Mouse (Mus musculus) ES-Bruce4 (cell line): ENCODE measurements at regions not wholly inside any gene's neighbourhood (a gene's known extent, or its start where the extent isn't known, plus 50 kb on each side); places are given as distances from the start of the nearest gene placed in this dataset.

ENCODE experiments used
- H3K27ac ChIP-seq: 2 replicates; pipeline ENCODE4 v1.5.1; 2012; ENCODE audit warnings: low read length, inconsistent platforms; ENCODE audit not compliant: insufficient read depth
- H3K27me3 ChIP-seq: 2 replicates; pipeline ENCODE4 v1.6.1; 2012; ENCODE audit warnings: mild to moderate bottlenecking, low read length, inconsistent platforms; ENCODE audit not compliant: control insufficient read depth, poor library complexity, insufficient read depth, severe bottlenecking
- H3K36me3 ChIP-seq: 2 replicates; pipeline ENCODE4 v1.6.1; 2012; ENCODE audit warnings: inconsistent platforms, mild to moderate bottlenecking, low read length, moderate library complexity; ENCODE audit not compliant: control insufficient read depth, poor library complexity, insufficient read depth, severe bottlenecking
- H3K4me1 ChIP-seq: one replicate; pipeline ENCODE4 v1.8.1; 2011; ENCODE audit warnings: low read length; ENCODE audit not compliant: control insufficient read depth, insufficient read depth
- H3K4me3 ChIP-seq: 2 replicates; pipeline ENCODE4 v1.5.1; 2011; ENCODE audit warnings: low read depth, mild to moderate bottlenecking, low read length
- H3K9ac ChIP-seq: 2 replicates; pipeline ENCODE4 v1.6.1; 2012; ENCODE audit warnings: low read depth, mild to moderate bottlenecking, inconsistent platforms; ENCODE audit not compliant: poor library complexity, severe bottlenecking
- H3K9me3 ChIP-seq: replicated peaks from 2 replicates; pipeline ENCODE4 v1.6.1; 2012; ENCODE audit warnings: mild to moderate bottlenecking, low read length, inconsistent platforms; ENCODE audit not compliant: control insufficient read depth, poor library complexity, insufficient read depth, severe bottlenecking
- CTCF ChIP-seq: IDR thresholded peaks from one replicate; pipeline ENCODE4 v1.8.1; 2011; ENCODE audit warnings: low read depth, low read length
- EP300 ChIP-seq: IDR thresholded peaks from 2 replicates; pipeline ENCODE4 v1.6.1; 2011; ENCODE audit warnings: low read depth, low read length; ENCODE audit not compliant: insufficient read depth
- POLR2A ChIP-seq: IDR thresholded peaks from one replicate; pipeline ENCODE4 v1.8.1; 2011; ENCODE audit warnings: low read length; ENCODE audit not compliant: insufficient read depth

DNA sequence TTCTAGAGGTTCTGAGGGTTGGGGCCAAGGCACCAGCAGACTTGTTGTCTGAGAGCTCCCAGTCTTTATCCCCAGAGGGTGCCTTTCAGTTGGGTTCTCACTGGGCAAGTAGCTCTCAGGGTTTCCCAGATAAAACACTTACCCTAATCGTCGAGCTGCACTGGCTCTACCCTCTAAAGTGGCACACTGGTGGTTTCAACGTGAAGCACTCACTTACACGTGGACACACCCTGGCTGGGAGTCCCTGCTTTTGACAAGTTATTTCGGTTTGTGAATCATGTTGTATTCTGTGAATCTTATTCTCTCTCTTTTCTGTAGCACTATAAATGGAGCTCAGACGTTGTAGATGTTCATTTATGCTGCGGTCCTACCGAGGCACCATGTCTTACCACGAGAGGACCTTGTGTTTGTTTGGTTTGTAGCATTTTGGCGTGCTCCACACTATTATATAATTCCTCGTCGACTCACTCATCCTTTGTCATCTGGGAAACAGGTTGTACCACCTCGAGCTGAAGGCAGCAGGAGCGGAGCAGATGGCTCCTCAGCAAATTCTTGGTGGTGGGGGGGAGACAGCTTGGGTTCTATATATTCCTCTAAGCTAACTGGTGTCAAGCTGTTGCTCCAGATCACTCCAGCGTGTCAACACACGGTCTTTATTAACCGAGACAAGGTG lies 445.3 kb downstream of the Klf5 start:
- Histone ChIP-seq H3K36me3 (no peaks in the 10 kb centered on the region), H3K4me1 (no peaks in the 10 kb centered on the region), H3K9me3 (no peaks in the 10 kb centered on the region), H3K27ac (no peak overlapping the region), H3K9ac (no peak overlapping the region), H3K4me3 (no peak overlapping the region), H3K27me3 (no peaks in the 10 kb centered on the region)
- no peak for TF ChIP-seq EP300

DNA sequence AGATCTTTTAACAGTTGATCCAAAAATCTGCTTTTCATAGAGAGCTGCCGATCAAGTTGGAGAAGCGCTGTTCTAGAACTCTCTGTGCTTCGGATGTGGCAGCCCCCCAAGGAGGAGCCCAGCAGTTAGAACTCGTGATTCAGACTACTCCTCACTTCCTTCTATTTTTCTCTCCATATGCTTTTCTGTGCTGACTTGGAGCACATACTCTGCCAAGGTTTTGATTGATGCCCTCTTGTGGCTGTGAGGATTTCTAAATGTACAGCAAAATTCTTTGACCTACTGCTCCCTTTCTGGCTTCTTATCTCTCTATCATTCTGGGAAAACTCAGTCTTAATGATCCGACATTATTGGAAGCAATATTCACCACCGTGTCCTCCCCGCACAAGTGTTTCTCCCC lies 446.7 kb downstream of the Klf5 start:
- no peak overlapping the region for H3K4me3 ChIP-seq
- no peaks in the 10 kb centered on the region for H3K36me3 ChIP-seq
- no peak for TF ChIP-seq CTCF
- no peak for TF ChIP-seq POLR2A
- no peak for TF ChIP-seq EP300
- H3K27ac ChIP-seq = no peak overlapping the region
- H3K9me3 ChIP-seq = no peaks in the 10 kb centered on the region
- H3K9ac ChIP-seq = no peak overlapping the region
- H3K4me1 ChIP-seq = no peaks in the 10 kb centered on the region
- H3K27me3 ChIP-seq = no peaks in the 10 kb centered on the region

DNA sequence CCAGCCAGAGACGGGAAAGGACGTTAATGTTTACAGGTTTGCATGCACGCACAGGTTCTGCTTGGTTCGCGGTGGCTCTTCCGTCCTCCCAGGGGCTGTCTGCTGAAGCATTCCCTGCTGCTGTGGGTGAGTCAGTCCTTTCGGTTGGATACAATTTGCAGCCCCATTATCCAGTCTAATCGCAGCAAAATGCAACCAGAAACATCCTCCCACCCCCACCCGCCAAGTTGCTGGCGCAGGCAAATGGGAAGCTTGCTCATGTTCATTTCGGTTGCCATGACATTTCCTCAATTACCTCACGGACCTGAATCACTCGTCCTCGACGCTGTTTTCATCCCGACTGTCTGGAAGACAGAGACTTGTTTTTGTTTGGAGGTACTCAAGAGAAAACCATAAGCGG lies 449.7 kb downstream of the Klf5 start:
- Histone ChIP-seq H3K36me3 (no peaks in the 10 kb centered on the region), H3K9me3 (no peaks in the 10 kb centered on the region), H3K27ac (no peak overlapping the region), H3K27me3 (no peaks in the 10 kb centered on the region), H3K9ac (no peak overlapping the region), H3K4me3 (no peak overlapping the region), H3K4me1 (no peaks in the 10 kb centered on the region)
- no peak for TF ChIP-seq POLR2A
- no peak for TF ChIP-seq EP300
- TF ChIP-seq CTCF = no peak

DNA sequence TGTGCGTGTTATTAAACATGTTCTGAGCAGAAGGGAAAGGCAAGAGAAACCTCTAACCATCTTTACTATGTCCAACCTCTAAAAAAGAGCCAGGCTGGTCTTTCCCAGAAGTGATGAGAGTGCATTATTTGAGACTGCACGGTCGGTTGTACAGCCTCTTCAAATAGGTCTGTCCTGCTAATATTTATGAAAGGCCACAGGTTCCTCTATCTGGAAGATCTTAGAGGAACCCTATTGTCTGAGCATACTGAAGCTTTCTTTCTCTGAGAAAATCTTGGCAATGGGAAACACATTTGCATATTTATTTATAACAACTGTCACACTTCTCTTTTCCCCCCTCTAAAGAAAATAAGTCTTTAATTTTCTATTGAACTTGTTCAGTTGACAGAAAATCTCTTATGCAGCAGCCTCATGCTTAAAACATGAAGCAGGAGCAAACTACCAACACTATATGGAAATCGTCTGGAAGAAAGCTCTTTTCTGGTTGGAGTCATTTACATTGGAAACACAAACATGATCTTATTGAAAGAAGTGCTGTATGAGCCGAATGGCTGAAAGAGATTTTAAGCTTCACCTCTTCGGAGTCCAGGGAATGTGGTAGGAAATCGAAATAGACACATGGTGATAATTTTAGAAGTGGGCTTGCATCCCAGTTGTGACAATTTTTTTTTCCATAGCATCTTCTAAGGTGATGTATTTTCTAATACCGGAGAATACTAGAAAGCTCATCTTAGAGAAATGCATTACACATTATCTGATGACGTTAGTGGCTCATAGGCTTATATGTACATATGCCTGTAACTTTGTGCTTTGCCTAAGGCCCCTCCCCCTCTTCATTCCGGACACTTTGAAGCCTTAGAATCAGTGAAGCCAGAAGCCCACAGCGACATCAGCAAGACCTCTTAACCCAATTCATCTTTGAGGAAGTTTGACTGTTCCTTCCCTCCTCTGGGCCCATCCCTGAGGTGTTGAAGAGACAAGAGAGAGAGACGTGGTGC lies 451.1 kb downstream of the Klf5 start:
- no peak overlapping the region for H3K4me3 ChIP-seq
- H3K4me1 ChIP-seq = no peaks in the 10 kb centered on the region
- no peak overlapping the region for H3K27ac ChIP-seq
- no peak overlapping the region for H3K9ac ChIP-seq
- no peaks in the 10 kb centered on the region for H3K36me3 ChIP-seq
- no peaks in the 10 kb centered on the region for H3K27me3 ChIP-seq
- no peaks in the 10 kb centered on the region for H3K9me3 ChIP-seq
- TF ChIP-seq CTCF = no peak
- no peak for TF ChIP-seq POLR2A

DNA sequence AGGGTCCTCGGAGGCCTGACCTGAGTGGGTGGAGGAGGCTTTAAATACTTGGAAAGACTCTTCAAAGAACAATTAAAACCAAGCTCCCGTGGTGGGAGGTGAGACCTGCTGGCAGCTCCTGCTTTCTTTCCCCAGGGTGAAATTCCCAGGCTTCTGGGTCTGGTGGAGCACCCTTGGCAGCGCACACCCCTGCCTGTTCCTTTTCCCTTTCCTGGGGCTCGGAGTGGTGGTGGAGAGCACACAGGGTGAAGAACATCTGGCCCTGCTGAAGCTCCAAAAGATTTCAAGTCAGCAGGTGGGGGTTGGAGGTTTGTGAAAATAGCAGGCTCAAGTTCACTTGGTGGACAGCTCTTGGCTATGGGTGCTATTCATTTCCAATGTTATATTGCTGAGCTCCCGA lies 459.6 kb downstream of the Klf5 start:
- no peaks in the 10 kb centered on the region for H3K4me1 ChIP-seq
- H3K9me3 ChIP-seq = no peaks in the 10 kb centered on the region
- no peak overlapping the region for H3K9ac ChIP-seq
- no peak overlapping the region for H3K4me3 ChIP-seq
- no peaks in the 10 kb centered on the region for H3K27me3 ChIP-seq
- no peaks in the 10 kb centered on the region for H3K36me3 ChIP-seq
- no peak overlapping the region for H3K27ac ChIP-seq
- TF ChIP-seq POLR2A = no peak
- no peak for TF ChIP-seq EP300
- TF ChIP-seq CTCF = no peak

DNA sequence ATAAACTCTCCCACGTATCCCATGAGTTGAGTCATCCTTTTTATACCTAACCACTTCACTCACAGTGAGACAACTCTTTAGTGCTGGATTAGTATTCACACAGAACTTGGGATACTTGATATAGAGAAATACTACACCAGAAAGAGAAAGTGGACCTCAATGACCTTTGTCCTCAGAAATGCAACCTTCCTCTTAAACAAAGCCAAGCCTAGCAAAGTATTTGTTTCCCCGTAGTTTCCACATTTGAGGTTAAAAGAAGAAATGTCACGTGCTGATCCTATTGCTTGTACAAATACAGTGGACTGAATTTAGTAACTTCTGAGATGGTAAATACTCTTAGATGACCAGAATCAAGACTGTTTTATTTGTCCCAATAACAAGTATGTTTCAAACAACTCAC lies 464.8 kb downstream of the Klf5 start:
- H3K4me1 ChIP-seq = no peaks in the 10 kb centered on the region
- TF ChIP-seq POLR2A (no peak), EP300 (no peak), CTCF (no peak)
- no peak overlapping the region for H3K9ac ChIP-seq
- no peak overlapping the region for H3K4me3 ChIP-seq
- H3K9me3 ChIP-seq = no peaks in the 10 kb centered on the region
- H3K27me3 ChIP-seq = no peaks in the 10 kb centered on the region
- no peak overlapping the region for H3K27ac ChIP-seq
- H3K36me3 ChIP-seq = no peaks in the 10 kb centered on the region
